Comparison of ENCODE assay signal across 20 mouse cellular contexts in the genomic region with DNA sequence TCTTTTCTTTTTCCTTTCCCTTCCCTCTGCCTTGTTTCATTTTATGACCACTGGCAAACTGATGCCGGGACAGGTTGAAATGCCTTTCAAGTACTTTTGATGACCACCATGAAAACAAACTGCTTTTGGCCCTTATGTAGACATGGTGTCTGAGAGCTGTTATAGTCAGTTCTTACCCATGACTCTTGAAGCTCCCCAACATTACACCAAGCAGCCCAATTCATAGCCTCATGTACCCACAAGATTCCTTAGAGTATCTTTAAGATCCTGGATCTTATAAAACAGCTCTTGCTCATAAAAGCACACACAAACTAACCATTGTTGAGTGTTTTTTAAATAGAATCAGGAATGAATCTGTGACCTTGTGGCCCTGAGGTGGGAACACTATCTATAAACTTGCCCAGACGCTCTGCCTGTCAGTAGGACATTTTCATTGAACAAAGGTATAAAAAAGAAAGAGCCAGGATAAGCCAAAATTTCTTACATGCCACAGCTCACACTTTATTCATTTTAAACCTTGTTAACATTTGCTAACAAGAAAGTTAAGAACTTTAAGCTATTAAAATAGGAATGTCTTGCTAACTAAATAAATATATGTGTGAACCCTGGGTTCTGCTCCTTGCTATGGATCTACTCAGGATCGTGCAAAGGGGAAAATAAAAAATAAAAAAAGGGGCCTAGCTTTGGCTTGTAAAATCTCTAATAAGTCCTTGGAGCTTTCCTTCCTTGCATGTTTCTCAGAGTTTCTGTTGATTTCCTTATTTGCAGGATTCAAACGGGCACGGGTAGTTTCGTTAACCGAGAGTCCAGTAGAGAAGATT.
DNase-seq lines count a peak whose midpoint lies in the region; ATAC-seq and TF ChIP-seq lines count a peak whose summit lies in the region.
"Had no signal": no experiment of that assay in that cellular context is flagged by ENCODE, and none has a peak within 500 bp of the region (broad histone marks: within the 10 kb centered on the region; RNA-seq: fewer than 3 reads in every experiment).

No protein-coding gene starts in this region.

- intact Hi-C loops in heart, adult 2 months (cut with DNase I): no loop called here
- intact Hi-C loops in left cerebral cortex, postnatal 25 days (cut with DNase I): no loop called here

- TF ChIP-seq CTCF in heart, adult 2 months (IDR thresholded peaks at IDR 0.05): no peak

- 31% methylated on average over 7 of the region's 7 CpGs for WGBS in limb, embryonic 11.5 days
- WGBS in limb, embryonic 13.5 days: 26% methylated on average over 7 of the region's 7 CpGs
- WGBS in limb, embryonic 15.5 days: 37% methylated on average over 7 of the region's 7 CpGs
- 53% methylated on average over 7 of the region's 7 CpGs for WGBS in heart, adult 2 months
- 87% methylated on average over 7 of the region's 7 CpGs for WGBS in midbrain, embryonic 13.5 days

- peak; percentile 68 for ATAC-seq in limb, embryonic 11.5 days (ENCODE audit: insufficient number of reproducible peaks, low FRiP score, low TSS enrichment, low read depth)
- peak; percentile 90 for ATAC-seq in limb, embryonic 13.5 days (ENCODE audit: low FRiP score, low read depth)
- ATAC-seq in limb, embryonic 15.5 days (ENCODE audit: insufficient number of reproducible peaks, low FRiP score, low TSS enrichment, low read depth): 0 out of 2 replicates have a peak, but pooled peaks have one; percentile 48
- ATAC-seq in midbrain, embryonic 13.5 days: no peak
- ATAC-seq: forebrain, embryonic 13.5 days; forebrain, embryonic 15.5 days had no signal

- H3K4me1 ChIP-seq in limb, embryonic 11.5 days (ENCODE audit: control insufficient read depth, insufficient read depth, low read length): 0 out of 2 replicates have a peak, but pooled peaks cover 3% of the 10 kb centered on the region
- H3K4me1 ChIP-seq in limb, embryonic 13.5 days: peaks cover 17% of the 10 kb centered on the region
- H3K4me1 ChIP-seq in limb, embryonic 15.5 days: no peaks in the 10 kb centered on the region
- no peaks in the 10 kb centered on the region for H3K4me1 ChIP-seq in heart, adult 2 months (ENCODE audit: control insufficient read depth, insufficient read depth, low read length)
- H3K4me1 ChIP-seq in midbrain, embryonic 13.5 days (replicated peaks): no peaks in the 10 kb centered on the region
- H3K4me1 ChIP-seq: embryonic facial prominence, embryonic 10.5 days; embryonic facial prominence, embryonic 12.5 days; forebrain, embryonic 13.5 days; forebrain, embryonic 15.5 days had no signal

- no peaks in the 10 kb centered on the region for H3K9me3 ChIP-seq in limb, embryonic 11.5 days (ENCODE audit: control insufficient read depth, low read length)
- no peaks in the 10 kb centered on the region for H3K9me3 ChIP-seq in limb, embryonic 13.5 days
- H3K9me3 ChIP-seq in limb, embryonic 15.5 days: no peaks in the 10 kb centered on the region
- H3K9me3 ChIP-seq in midbrain, embryonic 13.5 days: no peaks in the 10 kb centered on the region
- H3K9me3 ChIP-seq: embryonic facial prominence, embryonic 10.5 days; embryonic facial prominence, embryonic 12.5 days; forebrain, embryonic 13.5 days; forebrain, embryonic 15.5 days had no signal

- TF ChIP-seq EP300 in heart, adult 2 months (IDR thresholded peaks at IDR 0.05; ENCODE audit: insufficient read depth, low read depth, low read length): no peak

- no peak for TF ChIP-seq POLR2A in heart, adult 2 months (IDR thresholded peaks at IDR 0.05; ENCODE audit: insufficient read depth, low read depth, low read length)

- no peak overlapping the region for H3K4me2 ChIP-seq in limb, embryonic 11.5 days (ENCODE audit: low read depth, severe bottlenecking)
- peak overlapping the region; percentile 38 for H3K4me2 ChIP-seq in limb, embryonic 13.5 days (replicated peaks)
- H3K4me2 ChIP-seq in limb, embryonic 15.5 days: no peak overlapping the region
- H3K4me2 ChIP-seq in midbrain, embryonic 13.5 days (replicated peaks): no peak overlapping the region
- H3K4me2 ChIP-seq: embryonic facial prominence, embryonic 12.5 days; forebrain, embryonic 13.5 days; forebrain, embryonic 15.5 days had no signal

- H3K9ac ChIP-seq in limb, embryonic 11.5 days (ENCODE audit: low read length): no peak overlapping the region
- no peak overlapping the region for H3K9ac ChIP-seq in limb, embryonic 13.5 days
- H3K9ac ChIP-seq in limb, embryonic 15.5 days: no peak overlapping the region
- no peak overlapping the region for H3K9ac ChIP-seq in heart, adult 2 months (ENCODE audit: low read depth, low read length)
- no peak overlapping the region for H3K9ac ChIP-seq in midbrain, embryonic 13.5 days (replicated peaks)
- H3K9ac ChIP-seq: embryonic facial prominence, embryonic 12.5 days; forebrain, embryonic 13.5 days; forebrain, embryonic 15.5 days had no signal

- H3K79me2 ChIP-seq in heart, adult 2 months (replicated peaks; ENCODE audit: control insufficient read depth, insufficient read depth, low read length): no peaks in the 10 kb centered on the region

- H3K27me3 ChIP-seq in limb, embryonic 11.5 days (ENCODE audit: control insufficient read depth, insufficient read depth, low read length): no peaks in the 10 kb centered on the region
- H3K27me3 ChIP-seq in limb, embryonic 13.5 days: no peaks in the 10 kb centered on the region
- no peaks in the 10 kb centered on the region for H3K27me3 ChIP-seq in limb, embryonic 15.5 days
- no peaks in the 10 kb centered on the region for H3K27me3 ChIP-seq in heart, adult 2 months (ENCODE audit: control insufficient read depth, insufficient read depth, low read length)
- no peaks in the 10 kb centered on the region for H3K27me3 ChIP-seq in midbrain, embryonic 13.5 days
- H3K27me3 ChIP-seq: embryonic facial prominence, embryonic 12.5 days; forebrain, embryonic 13.5 days; forebrain, embryonic 15.5 days had no signal

- H3K36me3 ChIP-seq in limb, embryonic 11.5 days (ENCODE audit: control insufficient read depth, insufficient read depth, low read length): no peaks in the 10 kb centered on the region
- no peaks in the 10 kb centered on the region for H3K36me3 ChIP-seq in limb, embryonic 13.5 days
- H3K36me3 ChIP-seq in limb, embryonic 15.5 days: no peaks in the 10 kb centered on the region
- H3K36me3 ChIP-seq in heart, adult 2 months (ENCODE audit: control insufficient read depth, insufficient read depth, low read length): no peaks in the 10 kb centered on the region
- H3K36me3 ChIP-seq in midbrain, embryonic 13.5 days: no peaks in the 10 kb centered on the region
- H3K36me3 ChIP-seq: embryonic facial prominence, embryonic 10.5 days; embryonic facial prominence, embryonic 12.5 days; forebrain, embryonic 15.5 days had no signal

- no peak overlapping the region for H3K4me3 ChIP-seq in limb, embryonic 11.5 days (ENCODE audit: low read depth, low read length)
- no peak overlapping the region for H3K4me3 ChIP-seq in limb, embryonic 13.5 days
- H3K4me3 ChIP-seq in limb, embryonic 15.5 days: no peak overlapping the region
- no peak overlapping the region for H3K4me3 ChIP-seq in heart, adult 2 months
- no peak overlapping the region for H3K4me3 ChIP-seq in midbrain, embryonic 13.5 days (replicated peaks)
- H3K4me3 ChIP-seq: embryonic facial prominence, embryonic 10.5 days; embryonic facial prominence, embryonic 12.5 days; forebrain, embryonic 13.5 days; forebrain, embryonic 15.5 days had no signal

- H3K27ac ChIP-seq in limb, embryonic 11.5 days (replicated peaks; ENCODE audit: low read depth, low read length): peak overlapping the region; percentile 45; the same call in 1 of the 2 replicates
- peak overlapping the region; percentile 29; the same call in 1 of the 2 replicates for H3K27ac ChIP-seq in limb, embryonic 13.5 days
- peak overlapping the region; percentile 34 for H3K27ac ChIP-seq in limb, embryonic 15.5 days
- H3K27ac ChIP-seq in heart, adult 2 months: no peak overlapping the region
- no peak overlapping the region for H3K27ac ChIP-seq in midbrain, embryonic 13.5 days
- H3K27ac ChIP-seq: embryonic facial prominence, embryonic 10.5 days; embryonic facial prominence, embryonic 12.5 days; forebrain, embryonic 13.5 days; forebrain, embryonic 15.5 days had no signal

- DNase-seq in hindlimb bud, embryonic 11.5 days (ENCODE audit: extremely low spot score, low read depth, low spot score): peak; percentile 16
- peak; percentile 46 for DNase-seq in limb, embryonic 11.5 days (ENCODE audit: low spot score)
- no peak for DNase-seq in heart, adult 2 months
- no peak for DNase-seq in left cerebral cortex, postnatal 25 days (ENCODE audit: low spot score in 2 of 2)
- no peak for DNase-seq in urinary bladder, postnatal 14 days (ENCODE audit: low spot score)
- DNase-seq: adrenal gland, adult 2 months; adrenal gland, postnatal 10 days; adrenal gland, postnatal 25 days; cerebellum, adult 11 months; cerebellum, adult 2 months; cerebellum, adult 9-10 months; cerebellum, postnatal 10 days; cerebellum, postnatal 25 days had no signal

Comparison
In these comparisons a context has a peak if more than half of its experiments do, and no peak if none do; other contexts are left out.
1. DNase-seq: peak in hindlimb bud, embryonic 11.5 days (single experiment) and limb, embryonic 11.5 days (single experiment); none in heart, adult 2 months (0 of 2), left cerebral cortex, postnatal 25 days (0 of 2) and urinary bladder, postnatal 14 days (single experiment).
2. H3K27ac ChIP-seq: peak in limb, embryonic 11.5 days (single experiment), limb, embryonic 13.5 days (single experiment) and limb, embryonic 15.5 days (single experiment); none in heart, adult 2 months (single experiment) and midbrain, embryonic 13.5 days (single experiment).